Mouse (Mus musculus): ENCODE data around the gene Arih2.
A peak's percentile ranks its signal among the peaks of the same experiment; 100 is the strongest.
"Not testable (repeated sequence)": the region's sequence is repeated elsewhere in the genome, so short reads cannot be mapped to it uniquely, and the experiment has no call there.

The Arih2 gene

DNA sequence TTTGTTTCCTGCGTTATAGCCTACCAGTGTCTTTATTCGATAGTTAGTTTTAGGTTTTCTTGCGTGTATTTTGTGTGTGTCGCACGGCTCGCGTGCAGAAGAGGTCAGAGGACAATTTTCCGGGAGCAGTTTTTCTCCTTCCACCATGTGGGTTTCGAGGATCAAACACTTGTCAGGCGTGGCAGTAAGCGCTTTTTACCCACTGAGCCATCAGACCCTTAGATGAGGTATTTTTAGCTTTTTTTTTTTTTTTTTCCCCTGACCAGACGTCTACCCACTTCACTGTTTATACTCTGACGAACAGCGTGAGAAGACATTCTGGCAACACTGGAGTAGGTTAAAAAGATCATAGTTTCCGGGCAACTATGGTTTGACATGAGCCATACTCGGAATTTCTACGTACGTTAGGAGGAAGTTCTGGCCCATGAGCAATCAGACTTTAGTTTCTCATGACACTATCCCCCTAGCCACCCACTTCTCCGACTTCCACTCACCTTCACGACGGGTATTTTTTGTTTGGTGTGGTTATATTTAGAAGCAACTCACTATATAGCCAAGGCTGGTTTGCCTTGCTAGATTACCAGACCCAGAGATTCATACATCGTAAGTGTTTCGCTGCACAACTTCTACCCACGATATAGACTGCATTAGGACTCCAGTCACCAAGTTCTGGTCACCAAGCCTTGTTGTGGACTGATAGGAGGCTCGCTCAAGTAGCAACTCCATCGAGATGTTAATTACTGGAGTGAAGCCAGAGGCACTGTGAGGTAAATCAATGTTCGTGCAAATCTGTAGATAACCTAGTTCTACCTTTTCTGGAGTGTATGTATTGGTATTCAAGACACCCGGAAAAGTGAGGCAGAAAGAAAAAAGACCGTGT lies 615 bp upstream of the Arih2 start:
- DNase-seq = peak; percentile 23

DNA sequence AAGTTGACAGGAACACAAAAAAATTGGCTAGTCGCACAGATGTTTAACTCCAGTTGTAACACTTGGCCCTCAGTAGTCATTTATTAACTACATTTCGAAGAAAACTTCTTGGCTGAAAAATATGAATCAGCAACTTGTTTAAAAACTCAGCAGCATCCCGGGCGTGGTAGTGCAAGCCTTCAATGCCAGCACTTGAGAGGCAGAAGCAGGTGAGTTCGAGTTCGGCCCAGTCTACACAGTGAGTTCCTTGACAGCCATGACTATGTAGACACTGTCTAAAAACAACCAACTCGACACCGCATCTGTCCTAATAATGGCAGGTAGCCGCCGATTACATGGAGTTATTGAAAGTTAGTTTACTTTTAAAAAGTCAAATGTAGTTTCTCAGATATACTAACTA lies 1.0 kb downstream of the Arih2 start:
- no peak for DNase-seq

DNA sequence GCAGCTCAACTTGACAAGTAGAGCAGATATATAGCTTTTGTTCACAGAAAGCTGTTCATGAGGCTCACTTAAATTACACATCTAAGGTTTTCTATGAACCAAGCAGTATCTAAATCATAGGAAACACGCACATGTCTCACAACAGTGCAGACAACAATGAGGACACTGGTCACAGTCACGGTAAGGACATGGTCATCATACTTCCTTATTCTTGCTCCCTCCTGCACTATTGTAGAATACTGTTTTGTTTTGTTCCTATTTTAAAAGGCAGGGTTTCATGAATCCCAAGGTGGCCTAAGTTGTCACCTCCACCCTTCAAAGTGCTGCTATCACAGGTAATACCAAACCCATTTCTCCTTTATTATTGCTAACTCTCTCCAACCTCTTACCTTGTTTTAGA lies 9.4 kb downstream of the Arih2 start:
- no peak for DNase-seq

DNA sequence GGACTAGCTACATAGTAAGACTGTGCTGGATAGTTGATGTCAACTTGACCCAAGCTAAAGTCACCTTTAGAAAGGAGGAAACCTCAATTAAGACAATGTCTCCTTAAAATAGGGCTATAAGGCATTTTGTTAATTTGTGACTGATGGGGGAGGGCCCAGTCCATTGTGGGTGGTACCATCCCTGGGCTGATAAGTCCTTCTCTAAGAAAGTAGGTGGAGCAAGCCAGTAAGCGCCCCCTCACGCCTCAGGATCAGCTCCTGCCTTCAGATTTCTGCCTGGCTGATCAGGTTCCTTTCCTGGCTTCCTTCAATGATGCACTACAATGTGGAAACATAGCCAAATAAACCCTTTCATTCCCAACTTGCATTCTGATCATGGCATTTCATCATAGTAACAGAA lies 13.8 kb downstream of the Arih2 start:
- DNase-seq = no peak

DNA sequence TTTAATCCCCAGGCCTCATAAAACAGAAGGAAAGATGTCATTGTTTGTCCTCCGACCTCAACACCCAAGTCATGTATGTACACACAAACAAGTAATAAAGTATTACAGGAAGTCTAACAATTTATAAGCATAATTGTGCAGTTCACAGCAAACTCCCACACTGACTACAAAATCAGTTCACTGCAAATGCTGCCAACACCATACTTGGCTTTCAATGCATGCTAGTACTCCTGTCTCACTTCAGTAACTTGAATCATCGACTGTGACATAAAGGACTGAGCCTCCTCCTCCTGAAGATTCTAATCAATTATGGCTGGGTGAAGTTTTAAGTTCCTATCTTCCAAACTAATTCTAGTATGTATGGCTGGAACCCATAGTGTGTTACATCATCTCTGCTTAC lies 15.3 kb downstream of the Arih2 start:
- DNase-seq = no peak

DNA sequence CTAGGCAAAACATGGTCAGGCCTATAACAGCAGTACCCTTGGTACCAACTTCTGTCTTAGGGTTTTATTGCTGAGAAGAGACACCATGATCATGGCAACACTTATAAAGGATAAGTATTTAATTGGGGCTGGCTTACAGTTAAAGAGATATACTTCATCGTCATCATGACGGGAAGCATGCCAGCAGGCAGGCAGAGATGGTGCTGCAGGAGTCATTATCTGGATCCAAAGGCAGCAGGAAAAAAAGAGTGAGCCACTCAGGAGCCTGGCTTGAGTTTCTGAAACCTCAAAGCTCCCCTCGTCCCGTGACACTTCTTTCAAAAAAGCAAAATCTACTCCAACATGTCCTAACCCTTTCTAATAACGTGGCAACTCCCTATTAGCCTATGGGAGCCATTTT lies 16.8 kb downstream of the Arih2 start:
- no peak for DNase-seq

DNA sequence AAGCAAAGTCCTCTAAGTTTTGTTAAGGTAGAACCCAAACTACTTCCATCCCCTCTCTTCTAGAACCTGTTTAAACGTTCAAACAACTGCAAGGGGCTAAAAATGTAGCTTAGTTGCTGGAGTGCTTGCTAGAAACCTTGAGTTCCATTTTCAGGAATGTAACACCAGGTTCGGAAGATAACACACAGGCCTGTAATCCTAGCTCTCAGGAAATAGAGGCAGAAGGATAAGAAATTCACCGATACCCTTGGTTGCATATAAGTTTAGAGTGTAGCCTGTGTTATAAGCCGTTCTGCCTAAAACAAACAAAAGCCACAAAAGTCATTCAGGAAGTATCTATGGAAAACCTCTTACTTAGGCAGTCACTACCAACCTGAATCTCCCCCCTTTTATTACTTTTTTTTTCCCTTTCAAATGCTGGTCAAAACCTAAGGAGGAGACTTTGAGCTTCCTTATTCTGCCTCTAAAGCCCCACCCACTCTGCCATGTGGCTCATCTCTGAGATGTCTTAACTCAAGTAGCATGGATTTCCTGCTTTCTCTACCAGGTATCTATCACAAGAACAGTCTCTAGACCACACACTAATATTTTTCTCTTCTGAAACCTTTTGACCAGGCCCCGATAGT lies 17.4 kb downstream of the Arih2 start:
- DNase-seq = no peak

DNA sequence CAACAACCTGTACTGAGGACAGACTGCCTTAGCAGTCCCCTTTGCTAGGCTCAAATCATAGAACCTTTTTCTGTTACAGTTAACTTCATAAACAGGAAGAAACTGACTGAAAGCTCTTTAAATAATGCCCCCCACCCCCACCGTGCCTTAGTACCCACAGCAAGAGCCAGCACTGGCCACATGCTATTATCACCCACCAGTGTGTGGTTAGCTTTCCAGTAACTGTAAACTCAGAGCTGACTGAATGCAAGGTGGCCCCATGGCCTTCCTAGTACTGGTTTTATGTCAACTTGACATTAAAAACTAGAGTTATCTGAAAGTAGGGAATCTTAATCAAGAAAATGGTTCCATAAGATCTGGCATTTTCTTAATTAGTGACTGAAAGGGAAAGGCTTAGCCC lies 18.5 kb downstream of the Arih2 start:
- no peak for DNase-seq

DNA sequence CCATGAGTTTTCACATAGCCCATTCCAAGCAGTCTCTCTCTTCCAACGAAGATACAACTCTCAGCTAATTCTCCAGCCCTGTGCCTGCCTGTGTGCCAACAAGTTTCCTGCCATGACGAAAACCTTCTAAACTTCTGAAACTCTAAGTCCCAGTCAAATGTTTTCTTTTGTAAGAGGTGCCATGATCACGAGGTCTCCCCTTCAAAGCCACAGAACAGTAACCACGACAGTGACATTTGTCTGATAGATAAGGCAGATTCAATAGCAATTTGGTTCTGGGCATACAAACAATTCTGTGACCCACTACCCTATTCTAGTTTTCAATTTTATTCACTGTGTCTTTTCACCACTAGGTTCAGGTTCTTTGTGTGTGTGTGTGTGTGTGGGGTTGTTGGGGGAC lies 21.0 kb downstream of the Arih2 start:
- DNase-seq = no peak

DNA sequence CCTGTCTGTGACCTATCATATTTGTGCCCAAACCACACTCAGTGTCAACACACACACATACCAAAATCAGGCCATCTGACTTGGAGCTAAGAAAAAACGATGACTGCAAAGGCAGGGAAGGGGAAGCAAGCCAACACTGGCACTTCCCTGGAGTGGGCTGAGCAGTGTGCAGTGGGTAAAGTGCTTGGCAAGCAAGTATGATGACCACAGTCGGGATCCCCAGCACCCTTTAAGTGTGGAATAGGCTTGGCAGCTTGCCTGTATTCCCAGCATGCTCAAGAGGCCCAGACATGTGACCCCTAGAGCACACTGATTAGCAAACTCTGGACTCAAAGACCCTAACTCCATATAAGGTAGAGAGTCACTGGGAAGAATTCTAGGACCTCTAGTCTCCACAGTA lies 22.7 kb downstream of the Arih2 start:
- DNase-seq = no peak

DNA sequence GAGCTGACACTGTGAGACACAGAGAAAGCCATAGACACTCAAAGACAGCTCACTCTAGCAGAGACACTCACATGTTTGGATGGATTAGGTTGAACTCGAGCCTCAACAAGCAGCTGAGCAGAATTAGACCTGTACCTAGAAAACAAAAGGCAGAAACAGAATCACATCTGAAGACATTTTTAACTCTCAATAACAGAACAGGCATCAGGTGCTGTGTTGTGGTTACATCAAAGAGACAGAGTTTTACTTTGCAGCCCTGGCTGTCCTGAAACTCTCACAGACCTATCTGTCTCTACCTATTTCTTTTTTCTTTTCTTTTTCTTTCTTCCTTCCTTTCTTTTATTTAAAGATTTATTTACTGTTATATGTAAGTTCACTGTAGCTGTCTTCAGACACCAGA lies 31.9 kb downstream of the Arih2 start:
- DNase-seq = no peak

DNA sequence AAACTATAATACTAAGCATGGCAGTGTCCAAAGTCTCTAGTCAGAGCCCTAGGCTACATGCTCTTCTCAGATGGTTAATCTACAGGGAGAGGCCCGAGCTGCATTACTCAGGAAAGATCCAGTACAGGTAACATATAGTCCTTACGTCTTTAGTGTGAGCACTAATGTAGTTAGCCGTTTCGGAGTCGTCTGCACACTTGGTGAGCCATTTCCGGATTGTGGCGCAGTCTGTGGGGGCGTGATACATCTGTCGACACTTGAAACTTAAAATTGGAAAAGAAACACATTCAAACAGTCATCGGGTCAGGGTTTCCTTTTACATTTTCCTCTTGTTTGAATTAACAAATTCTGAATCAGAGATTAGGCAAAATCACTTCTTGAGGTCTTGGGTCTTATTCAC lies 37.7 kb downstream of the Arih2 start:
- DNase-seq = no peak

DNA sequence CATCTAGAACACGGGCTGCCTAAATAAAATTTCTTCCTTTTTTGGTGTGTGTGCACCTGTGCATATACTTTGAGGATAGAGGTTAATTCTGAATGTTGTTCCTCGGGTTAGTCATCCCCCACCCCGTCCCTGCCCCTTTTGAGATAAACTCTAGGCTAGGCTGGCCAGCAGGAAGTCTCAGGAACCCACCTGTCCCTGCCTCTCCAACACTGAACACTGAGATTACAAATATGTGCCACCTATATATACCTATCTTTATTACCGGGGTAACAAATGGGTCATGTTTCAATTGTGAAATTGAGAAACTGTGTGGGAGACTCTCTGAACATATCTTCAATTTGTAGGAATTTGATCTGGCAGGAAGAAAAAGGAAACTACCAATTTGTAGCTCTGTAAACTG lies 40.3 kb downstream of the Arih2 start:
- DNase-seq = no peak

DNA sequence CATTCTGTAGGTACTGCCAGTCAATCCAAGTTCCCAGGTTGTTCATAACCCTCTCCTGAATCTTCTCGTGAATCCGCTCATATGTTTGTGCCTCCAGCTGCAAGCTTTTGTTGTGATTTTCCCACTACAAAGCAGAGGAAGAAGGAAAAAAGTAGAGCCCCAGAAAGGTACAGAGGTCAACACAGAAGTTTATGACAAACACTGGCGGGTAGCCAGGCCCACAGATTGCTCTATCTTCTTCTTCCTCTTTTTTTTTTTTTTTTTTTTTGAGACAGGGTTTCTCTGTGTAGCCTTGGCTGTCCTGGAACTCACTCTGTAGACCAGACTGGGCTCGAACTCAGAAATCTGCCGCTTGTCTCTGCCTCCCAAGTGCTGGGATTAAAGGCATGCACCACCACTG lies 41.3 kb downstream of the Arih2 start:
- DNase-seq = not testable (repeated sequence)

DNA sequence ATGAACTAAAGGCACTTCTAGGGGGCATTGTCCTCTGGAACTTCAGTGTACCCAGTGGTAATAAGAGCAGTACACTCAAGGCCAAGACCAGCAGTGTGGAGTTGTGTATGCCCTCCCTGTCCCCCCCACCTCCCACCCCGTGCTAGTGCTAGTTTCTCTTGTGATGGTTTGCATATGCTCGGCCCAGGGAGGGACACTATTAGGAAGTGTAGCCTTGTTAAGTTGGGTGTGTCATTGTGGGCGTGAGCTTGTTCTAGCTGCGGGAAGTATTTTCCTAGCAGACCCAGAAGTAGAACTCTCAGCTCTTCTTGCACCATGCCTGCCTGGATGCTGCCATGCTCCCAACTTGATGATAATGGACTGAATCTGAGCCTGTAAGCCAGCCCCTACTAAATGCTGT lies 47.2 kb downstream of the Arih2 start:
- no peak for DNase-seq

DNA sequence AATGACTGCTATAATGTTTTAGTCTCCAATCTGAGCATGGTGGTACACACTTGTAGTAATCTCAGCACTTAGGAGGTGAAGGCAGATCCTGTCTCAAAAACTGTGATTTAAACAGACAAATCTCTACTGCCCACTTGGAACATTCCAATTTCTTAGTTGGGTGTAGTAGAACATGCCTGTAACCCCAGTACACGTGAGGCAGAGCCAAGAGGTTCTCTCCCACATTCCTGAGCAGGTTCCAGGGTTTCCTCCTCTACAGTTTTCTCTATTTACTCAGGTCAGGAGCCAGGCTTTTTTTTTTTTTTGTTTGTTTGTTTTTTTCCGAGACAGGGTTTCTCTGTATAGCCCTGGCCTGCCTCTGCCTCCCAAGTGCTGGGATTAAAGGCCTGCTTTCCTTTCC lies 49.2 kb downstream of the Arih2 start:
- DNase-seq = no peak

DNA sequence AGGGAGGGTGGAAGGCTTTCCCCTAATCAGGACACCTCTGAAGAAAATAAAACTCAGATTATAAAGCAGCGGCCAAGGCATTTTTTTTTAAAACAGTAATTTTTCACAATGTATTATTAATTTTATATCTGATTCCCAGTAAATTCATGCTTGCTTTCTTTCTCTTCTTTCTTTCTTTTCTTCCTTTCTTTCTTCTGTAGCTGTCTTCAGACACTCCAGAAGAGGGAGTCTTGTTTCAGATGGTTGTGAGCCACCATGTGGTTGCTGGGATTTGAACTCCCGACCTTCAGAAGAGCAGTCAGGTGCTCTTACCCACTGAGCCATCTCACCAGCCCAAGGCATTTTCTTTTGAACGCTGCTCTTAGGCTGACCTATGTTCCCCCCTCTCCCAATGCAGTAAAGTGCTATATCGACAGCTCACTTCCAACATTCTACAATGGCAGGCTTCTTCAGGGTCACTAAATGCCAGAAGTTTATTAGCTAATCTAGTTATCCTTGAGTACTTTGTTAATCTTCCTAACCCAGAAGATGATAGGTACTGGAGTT lies 50.1 kb downstream of the Arih2 start:
- DNase-seq = no peak

DNA sequence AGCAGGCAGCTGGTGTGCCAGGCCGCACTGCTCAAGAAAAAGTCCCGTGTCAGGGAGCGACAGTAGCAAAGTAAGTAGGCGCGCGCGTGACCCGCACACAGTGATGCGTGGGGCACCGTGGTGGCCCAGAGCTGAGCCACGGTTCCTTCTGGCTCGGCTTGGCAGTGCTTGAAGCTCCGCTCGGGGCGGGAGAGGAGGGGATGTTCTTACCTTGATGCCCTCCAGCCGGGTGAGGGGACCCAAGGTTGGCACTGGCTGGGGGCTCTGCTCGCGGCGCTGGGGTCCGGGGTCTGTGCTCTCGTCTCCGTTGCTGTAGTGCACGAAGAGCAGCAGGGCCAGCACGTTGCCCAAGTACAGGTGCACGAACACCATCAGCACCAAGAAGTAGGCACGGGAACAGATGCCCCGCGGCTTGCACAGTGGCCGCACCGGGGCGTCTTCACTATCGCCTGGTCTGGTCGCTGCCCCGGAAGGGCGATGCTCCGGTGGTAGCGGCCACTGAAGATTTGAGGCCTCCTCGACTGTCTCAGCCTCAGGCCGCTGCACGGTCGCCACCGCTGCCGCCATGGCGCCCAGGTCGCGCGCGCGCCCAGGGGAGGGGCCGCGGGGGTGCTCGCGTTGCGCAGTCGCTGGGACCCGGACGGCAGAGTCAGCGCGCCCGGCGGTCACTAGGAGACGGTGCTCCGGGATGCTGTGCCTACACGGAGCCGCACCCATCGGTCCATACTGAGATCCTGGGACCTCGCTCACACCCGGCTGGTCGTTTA lies 52.0 kb downstream of the Arih2 start, which contains the start of gene P4htm:
Gene P4htm (minus strand): TSS at position 670 of the 767 bp plus-strand sequence.
- peak; percentile 74 for DNase-seq

DNA sequence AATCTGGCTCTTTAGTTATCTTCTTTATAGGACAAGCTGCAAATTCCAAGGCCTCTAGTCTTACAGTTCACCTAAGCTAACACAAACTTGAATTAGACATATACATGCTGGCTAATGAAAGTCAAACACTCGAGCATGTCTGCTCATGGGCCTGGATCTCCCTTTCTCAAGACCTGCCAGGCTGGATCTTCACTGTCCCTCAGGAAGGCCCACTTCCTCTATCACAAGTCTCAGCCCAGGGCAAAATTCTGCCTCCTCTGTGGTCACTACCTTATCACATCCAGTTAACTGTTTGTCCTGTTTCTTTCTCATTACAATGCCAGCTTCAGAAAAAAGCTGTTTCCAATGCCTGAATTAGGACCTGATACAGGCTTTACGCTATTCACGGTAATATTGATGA lies 54.8 kb downstream of the Arih2 start:
- DNase-seq = no peak

DNA sequence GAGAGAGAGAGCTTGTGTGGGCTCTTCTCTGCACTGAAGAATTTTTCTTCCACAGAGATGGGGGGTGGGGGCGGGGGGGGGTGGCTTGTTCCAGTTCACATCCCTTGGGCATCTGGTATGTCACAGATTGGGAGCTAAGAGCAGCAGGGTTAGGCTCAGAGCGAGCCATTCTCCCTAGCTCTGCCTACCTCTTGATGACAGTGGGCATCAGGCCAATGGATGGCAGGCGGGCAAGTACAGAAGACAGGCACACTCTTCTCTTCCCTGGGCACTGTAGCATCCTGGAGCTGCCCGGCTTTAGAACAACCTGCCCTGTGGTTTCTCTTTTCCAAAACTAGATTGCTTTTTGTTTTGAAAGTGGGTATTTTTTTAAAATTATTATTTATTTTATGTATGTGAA lies 57.7 kb downstream of the Arih2 start:
- no peak for DNase-seq

DNA sequence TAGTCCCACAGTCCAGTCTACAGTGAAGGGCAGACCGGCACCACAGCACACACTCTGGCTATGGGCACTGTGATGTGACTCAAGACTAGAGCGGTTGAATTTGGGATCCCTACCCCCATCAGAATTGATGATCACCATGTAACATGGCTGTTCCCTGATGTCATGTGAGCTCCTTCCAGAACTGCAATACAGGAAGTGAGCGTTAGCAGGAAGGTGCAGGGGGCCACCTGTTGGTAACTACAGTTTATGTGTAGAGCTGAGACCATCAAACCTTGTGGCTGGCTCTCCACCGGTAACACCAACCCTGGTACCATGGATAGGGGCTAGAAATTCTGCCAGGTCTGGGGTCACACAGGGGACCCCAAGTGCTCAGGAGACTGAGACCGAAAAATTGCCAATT lies 60.0 kb downstream of the Arih2 start:
- DNase-seq = no peak

DNA sequence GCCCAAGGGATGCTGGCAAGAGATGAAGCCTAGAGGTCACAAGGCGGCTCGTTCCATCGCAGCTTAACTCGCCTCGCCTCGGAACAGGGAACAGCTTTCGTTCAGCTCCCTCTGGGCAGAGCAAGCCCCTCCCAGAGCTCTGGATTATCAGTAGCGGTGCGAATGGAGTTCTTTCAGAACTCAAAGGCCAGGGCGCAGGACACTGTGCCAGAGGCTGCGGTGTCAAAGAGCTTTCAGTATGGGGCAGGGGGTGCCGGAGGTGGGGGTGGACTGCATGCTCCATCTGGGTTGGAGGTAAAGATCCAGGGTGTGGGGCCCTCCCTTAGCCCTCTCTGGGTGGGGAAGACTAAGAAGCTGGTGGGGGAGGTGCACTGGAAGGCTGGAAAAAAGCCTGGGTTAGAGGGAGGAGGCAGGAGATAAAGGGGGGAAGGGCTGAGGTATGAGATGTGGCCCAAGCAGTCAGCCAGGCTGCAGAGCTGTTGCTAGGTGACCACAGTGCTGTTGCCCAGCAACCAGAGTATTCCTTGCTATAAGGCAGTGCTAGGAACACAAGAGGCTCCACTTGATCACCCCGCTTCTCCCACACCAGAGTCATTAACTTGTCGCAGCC lies 61.5 kb downstream of the Arih2 start:
- DNase-seq = no peak

DNA sequence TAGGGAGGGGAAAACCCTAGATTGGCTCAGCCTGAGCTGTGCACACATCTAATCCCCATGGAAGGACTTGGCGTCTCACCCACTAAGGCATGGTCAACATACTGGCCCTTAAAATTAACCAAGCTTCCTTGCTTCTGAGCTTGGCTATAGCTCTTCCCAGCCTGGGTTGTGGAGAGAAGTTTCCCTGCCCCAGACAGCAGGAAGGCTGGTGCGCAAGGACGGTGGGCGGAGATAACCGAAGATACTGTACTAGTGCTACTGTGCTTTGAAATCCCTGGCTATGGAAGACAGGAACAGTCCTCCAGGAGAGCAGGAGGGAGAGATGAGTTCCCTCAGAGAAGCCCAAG lies 69.9 kb downstream of the Arih2 start:
- no peak for DNase-seq
